Mouse (Mus musculus) urinary bladder, postnatal 10 days (tissue): Measurements from ENCODE around the gene Itk.

Source experiments
- DNase-seq: peaks from one replicate; pipeline ENCODE4 v3.0.0; 2022; ENCODE audit warnings: low spot score

Itk gene

DNA sequence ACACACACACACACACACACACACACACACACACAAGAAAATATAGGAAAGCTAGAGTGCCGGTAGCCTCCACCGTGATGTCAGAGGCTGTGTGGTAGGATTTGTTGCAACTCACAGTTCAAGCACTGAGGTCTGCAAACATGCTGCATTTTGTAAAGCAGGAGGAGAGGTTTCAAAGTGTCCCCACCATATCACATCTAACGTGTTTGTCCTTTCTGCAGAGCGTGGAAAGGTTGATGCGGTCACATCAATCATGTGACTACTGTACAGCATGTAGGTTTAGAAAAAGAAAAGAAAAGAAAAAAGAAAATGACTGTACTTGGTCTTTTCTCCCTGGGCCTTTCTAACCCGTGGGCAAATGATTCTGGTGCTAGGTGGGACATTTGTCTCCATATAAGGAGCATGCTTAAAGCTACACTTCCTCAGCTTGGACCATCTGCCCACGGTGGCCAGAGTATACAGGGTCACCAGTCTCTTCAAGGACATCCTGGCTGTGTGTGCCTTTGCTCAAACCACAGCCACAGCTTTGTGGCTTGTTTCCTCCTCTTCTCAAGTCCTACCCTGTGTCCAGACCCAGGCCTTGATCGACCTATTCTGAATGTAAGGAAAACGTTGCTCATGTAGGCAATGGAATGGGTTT lies 83.3 kb downstream of the Itk start:
- no peak for DNase-seq

DNA sequence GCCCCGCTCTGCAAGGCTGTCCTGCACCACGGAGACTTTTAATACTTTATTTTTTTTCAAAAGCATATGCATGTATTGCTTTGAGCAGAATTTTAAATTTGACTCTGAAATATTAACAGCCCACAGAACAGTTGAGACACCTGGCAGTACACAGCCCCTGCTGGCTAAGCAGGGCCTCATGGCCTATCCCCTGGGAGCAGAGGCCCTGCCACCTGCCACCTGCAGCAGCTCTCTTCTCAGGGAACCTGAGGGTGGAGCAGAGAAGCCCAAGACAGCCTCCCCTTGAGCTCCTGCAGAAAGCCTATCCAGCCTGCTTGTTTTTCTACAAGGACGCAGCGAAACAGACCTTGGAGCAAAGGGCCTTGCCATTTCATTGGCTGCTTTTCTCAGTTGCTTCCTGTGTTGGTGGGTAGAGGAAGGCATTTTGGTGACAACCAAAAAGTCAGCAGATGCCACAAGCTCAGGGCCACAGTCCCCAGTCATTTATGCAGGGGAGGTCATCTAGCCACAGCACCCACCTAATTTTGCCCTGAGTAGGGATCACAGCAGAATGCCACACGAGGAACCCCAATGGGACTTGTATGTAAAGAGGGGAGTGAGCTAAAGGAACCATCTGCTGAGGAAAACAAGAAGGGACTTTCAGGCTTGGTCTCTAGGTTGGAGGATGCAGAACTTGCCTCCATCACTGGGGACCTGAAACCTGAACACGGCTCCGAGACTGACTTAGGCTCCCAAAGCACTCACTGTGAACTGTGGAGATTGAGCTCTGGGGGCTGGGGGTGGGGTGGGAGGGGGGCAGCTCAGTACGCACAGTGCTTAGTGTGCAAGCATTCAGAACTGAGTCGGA lies 84.2 kb downstream of the Itk start:
- no peak for DNase-seq

DNA sequence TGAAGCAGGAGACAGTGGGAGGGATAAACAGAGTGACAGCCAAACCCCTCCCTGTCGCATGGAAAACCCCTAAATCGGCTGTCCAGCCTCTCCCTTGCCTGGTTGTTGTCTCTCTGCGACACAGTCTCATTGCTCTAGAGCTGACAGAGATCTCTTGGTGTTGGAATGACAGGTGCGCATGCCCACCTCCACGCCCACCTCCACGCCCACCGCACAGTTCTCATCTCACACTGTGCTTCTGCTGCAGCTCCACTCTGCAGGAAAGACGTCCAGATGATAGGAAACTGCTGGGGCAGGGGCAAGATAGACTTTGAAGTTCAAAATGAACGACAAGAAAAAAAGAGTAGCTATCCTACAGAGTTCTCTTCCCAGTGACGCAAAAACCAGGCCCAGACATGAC lies 85.2 kb downstream of the Itk start:
- no peak for DNase-seq

DNA sequence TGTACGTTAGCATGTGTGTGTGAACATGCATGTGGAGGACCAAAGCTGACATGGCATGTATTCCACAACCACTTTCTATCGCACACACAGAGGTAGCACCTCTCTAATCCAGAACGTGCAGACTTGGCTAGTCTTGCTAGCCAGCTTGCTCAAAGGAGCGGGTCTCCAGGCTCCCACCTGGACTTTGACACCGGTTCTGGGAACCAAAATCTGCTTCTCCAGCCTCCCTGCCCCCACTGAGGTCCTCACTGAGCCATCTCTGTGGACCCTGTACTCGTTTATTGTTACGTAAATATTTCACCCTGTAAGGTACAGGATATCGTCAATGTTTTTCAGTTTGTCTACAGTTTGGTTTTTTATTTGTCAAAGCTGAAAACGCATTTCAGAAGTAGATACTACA lies 86.8 kb downstream of the Itk start:
- no peak for DNase-seq

DNA sequence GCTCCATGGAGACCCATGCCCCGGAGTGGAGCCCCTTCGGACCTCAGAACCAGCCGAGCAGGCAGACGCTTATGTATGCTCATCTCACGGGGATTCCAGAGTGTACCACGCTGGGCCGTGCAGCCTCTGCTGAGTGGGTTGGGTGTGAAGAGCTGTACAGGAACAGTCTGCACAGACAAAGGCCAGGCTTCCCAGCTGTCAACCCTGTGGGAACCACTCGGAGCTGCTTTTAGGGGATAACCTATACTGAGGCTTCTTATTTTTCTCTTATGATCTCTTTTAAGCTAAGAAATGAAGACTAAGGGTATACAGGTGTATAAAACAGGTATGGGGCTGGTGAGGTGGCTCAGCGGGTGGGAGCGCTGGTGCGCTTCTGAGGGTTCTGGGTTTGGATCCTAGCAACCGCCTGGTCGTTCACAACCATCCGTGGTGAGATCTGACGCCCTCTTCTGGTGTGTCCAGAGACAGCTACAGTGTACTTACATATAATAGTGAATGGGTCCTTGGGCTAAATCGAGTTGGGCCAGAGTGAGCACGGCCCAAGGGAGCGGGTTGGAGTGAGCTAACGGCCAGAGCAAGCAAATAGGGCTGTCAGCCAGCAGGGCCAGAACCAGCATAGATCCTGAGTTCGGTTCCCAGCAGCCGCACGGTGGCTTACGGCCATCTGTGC lies 87.6 kb downstream of the Itk start:
- DNase-seq = no peak

DNA sequence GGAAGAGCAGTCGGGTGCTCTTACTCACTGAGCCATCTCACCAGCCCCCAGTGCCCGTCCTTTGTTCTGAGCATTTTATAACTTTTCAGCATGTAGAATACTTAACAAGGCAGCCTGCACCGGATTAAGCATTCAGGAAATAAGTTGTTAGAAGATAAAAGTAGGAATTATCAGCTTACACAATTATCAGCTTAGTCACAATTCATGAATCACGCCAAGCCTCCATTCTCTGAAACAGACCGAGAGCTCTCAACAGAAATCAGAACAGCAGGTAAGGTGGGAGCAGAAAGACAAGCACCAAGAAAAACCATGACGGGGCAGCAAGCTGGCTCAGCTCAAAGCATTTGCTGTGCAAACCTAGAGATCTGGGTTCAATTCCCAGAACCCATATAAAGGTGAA lies 89.4 kb downstream of the Itk start:
- no peak for DNase-seq

DNA sequence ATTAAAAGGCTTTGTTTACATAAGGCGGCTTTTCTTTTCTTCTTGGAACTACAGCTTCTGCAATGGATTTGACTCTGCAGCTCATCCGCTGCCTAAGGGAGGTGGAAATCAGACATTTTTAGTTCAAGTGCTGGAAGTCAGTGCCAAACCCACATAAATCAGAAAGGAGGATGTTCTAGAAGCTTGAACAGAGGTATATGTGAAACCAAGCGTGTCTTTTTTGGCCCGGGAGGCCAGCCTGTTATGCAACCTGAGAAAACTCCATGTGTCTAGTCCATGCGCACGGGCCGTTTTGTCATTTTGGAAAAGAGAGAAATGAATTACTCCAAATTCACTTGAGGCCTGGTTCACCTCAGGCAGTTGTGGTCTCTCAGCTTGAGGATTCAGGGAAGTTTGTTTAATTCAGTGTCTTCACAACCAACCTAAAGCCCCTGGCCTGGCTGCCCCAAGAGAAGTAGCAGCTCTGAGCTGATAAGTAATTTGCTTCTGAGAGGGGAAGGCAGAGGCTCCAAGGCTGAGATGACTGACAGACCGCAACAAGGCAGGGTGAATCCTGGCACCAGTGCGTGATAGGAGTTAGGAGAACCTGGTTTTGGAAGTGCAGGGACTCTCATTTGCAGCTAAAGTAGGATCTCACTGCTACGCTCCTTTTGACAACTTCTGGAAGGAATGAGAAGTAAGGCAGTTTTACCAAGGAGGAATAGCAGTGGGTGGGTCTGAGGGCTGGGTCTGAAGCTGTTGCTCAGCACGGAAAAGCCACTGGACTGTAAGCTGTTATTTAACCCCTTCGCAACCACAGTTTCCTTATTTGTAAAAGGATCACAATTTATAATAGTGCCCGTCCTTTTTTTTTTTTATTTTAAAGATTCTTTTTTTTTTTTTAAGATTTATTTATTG lies 90.2 kb downstream of the Itk start:
- DNase-seq = no peak

DNA sequence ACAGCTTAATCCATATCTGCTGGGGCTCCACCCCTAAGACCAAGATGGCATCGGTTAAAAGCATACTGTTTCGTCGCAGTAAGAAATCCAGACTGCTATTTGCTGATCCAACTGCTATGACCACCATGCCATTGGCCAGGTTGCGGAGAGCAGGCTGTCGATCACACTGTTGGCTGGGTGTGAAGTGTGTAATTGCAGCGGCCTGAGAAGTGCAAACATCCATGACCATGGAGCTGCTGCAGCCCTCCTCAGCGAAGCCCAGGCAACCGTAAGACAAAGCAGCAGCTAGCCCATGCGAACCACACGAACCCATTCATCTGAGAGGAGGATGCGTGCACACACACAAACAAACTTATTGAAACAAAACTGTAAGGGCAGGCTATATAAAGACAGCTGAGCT lies 94.9 kb downstream of the Itk start:
- no peak for DNase-seq

DNA sequence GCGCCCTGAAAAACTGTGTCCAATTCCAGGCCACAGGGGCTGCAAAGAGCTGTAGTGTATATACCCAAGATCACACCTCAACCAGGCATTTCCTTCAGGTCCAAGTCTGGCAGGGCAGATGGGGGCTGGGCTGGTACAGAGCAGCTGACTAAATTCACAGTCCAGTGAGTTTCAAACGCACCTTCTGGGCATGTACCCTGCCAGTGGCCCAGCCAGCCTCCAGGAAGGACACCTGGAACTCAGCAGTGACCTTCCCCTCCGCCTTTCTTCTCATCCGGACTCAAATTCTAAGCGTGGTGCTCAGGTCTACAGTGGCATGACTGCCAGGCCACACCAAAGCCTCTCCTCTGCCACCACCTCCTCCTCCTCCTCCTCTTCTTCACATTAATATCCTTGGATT lies 95.8 kb downstream of the Itk start:
- DNase-seq = no peak

DNA sequence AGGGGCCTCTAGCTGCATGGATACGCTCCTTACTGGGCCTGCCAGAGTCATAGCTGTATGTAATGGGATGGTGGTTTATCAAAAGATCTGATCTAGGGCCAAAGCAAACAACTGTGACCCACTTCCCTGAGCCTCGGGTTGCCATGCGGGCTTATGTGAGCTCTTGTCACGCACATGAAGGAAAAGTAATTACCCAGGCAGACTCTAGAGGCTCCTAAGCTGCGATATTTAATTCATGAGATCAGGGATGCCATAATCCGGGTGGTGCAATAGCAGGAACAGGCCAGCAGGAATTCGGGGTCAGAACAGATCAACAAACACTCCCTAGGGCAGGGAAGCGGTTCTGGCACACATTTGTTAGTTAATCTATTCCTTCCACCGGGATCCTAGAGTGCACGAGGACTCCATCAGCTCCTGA lies 98.3 kb downstream of the Itk start:
- no peak for DNase-seq

DNA sequence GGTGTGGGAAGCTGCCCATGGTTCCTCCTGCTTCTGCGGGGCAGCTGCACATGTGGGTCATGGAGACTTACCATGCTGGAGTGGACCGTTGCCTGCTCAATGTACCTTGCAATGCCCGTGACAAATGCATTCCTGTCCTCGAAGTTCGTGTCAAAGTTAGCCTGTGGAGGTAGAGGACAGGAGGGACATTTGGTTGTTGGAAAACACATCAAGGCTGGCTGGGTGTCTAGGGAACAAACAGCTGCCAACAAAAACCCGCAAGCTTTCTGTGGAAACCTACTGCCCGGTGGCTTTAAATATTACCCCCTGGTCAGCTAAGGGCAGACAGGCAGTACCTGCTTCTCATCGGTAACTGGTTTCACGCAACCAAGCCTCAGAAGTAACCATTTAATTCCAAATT lies 99.8 kb downstream of the Itk start:
- no peak for DNase-seq

DNA sequence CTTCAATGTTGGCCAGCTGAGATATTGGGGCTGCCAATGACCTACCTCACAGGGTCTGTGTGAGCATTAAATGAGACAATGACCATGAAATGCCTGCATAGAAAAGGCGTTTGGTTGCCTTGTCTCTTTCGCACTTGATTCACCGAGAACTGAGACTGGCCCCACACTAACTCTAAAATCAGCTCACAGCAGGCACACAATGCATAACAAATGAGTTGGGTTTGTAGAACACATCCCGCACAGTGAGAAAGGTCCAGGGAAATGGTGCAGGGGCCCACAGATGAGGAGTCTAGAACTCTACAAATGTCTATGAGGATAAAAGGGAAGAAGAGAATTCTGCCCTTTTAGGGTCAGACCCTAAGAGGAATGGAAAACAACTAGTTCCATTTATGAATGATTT lies 100.3 kb downstream of the Itk start:
- DNase-seq = no peak

DNA sequence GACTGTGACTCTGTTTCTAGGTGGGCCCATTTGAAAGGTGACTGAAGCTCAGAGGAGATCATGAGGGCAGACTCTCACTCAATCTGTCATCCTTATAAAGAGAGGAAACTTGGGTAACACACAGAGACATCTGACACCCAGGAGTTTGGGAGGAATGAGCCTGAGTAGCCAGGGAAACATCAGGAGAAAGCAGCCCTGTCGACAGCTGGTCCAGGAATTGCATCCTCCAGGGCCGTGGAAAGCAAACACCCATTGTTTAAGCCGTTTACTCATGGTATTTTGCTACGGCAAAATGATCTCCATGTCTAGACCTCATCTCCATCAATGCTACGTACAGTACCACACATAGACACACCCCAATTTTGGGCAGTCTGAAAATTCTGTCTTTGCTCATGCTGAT lies 101.2 kb downstream of the Itk start:
- no peak for DNase-seq

DNA sequence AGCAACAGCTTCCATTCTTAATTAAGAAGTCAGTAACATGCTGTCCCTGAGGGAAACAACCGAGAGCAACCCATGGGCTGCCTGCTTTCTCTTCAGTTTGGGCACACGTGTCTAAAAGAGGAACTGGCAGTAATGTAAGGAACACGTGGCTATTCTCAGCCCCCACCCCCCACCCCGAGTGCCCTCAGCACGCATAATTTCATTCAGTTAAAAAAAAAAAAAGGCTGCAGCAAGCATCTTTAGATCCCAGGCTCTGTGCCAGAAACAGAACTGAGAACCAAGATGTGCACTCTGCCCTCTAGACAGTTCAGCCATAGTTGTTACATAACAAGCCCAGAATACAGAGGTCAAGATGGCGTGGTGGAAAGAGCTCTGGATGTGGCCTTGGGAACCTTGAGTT lies 102.5 kb downstream of the Itk start:
- no peak for DNase-seq

DNA sequence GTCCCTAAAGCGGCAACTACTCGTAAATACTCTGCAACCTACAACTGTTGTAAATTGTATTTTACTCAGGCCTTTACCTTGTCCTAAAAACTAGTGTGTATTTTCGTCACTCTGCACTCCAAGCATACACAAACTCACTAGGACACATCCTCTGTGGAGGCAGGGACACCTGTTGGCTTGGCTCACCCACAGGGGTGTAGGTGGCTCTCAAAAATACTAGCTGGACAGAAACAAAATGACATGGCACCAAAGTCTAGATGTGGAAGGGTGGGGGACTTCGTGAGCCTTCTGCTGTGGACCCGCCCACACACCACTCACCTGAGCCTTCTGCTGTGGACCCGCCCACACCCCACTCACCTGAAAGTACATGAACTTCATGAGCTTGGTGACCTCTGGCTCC lies 105.5 kb downstream of the Itk start:
- DNase-seq = no peak

DNA sequence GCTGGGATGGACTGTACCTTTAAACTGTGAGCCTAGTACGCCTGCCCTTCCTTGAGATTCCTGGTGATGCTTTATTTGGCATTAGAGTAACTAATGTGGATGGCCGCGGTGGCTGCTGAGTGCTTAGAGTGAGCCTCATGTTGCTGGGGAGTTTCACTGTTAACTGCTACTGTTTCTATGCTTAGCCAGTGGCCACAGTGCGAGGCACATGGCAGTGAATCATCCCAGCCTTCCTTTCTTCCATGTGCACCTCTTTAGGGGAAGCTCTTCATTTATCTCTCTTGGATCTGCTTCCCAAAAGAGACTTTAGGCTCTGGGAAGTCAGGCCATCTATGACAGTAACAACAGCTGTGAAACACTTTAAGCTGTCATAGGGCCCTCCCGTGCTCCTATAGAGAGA lies 106.7 kb downstream of the Itk start:
- DNase-seq = no peak

DNA sequence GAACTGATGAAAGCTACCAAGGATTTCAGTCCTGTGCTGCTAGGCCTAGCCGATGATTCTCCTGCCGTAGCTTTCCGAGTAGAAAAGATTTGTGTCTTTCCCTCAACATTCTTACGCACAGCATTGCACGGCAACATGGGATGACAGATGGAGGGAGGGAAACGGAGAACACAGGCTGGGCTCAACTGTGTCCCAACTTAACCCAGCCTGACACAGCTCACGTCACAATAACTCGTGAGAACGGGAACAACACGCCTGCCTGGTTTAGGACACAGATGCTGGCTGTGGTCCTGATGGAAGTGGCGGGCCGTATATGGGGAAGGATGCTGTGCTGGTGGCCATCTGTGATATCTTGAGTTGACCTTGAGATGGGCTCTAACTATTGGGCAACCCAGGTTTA lies 110.6 kb downstream of the Itk start:
- no peak for DNase-seq

DNA sequence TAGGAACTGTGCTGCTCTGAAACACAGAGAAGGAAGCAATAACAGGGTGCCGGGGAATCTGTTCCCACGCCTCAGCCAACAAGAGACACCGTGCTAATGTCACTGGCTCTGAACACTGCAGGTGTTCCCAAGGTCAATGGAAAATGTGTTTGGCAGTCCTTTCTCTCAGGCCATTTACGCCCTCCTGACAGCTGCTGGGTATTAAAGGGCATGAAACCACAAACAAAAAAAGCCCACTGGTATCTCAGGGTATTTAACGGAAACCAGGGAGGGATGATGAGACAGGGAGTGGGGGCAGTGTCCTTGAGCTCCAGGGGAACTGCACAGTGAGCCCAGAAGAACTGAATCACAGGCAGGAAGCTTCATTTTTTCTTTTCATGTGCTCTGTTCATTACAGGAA lies 111.2 kb downstream of the Itk start:
- no peak for DNase-seq

DNA sequence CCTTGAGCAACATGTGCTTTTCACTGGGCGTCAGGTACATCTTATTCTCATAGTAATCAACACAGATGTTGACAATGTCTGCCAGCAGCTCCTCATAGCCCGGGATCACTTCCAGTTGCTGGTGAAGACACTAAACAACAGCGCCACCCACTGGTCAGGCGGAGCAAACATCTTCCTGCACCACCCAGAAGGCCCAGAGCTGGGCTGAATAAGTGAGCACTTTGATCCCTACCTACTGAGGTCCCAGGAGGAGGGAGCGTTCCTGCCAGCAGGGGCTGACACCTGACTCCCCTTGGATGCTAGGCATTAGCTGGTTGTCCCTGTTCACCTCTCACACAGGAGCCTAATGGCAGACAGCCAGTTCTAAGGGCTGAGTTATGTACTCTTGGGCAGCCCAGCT lies 112.5 kb downstream of the Itk start:
- no peak for DNase-seq

DNA sequence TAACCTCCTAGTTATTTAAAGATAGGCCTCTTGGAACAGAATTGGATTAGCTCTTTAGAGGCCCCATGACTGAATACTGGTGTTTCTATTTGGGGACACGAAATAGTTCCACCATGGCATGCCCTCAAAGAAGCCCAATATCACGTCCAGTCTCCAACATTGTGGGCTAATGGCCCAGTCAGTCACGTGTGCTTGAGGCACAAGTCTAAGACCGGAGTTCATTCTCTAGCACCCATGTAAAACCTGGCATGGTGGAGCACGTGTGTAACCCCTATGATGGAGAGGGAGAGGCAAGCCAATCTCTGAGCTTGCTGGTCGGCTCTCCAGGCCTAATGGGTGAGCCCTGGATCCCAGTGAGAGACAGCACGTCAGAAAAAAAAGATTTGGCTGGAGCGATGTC lies 113.1 kb downstream of the Itk start:
- DNase-seq = no peak

DNA sequence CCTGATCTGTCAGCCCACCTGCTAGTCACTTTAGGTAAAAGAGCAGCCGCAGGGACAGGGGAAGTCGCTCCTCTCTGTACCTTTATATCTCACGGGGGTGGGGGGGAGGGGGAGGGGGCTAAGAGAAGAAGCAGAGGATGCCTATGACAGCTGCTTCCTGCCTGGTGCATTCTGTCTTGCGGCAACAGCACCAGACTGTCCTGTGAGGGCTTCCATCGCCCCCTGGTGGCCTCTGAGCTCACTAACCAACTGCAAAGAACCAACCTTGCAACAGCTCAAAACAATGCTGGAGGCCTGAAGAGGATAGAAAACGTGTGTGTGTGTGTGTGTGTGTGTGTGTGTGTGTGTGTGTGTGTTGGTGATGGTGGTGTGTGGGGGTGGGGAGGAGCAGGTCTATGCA lies 114.0 kb downstream of the Itk start:
- DNase-seq = no peak
